ENCODE assay signal across 8 mouse cellular contexts in genomic region chr16:62940388-62941003, GRCm38 (mm10).
DNase-seq lines count a peak whose midpoint lies in the region; ATAC-seq and TF ChIP-seq lines count a peak whose summit lies in the region.

No protein-coding gene starts in this region.

- 19% methylated on average over 16 of the region's 16 CpGs for whole genome bisulfite sequencing in heart, adult 2 months
- 21% methylated on average over 16 of the region's 16 CpGs for WGBS in limb, embryonic 14.5 days
- 17% methylated on average over 16 of the region's 16 CpGs for WGBS in midbrain, embryonic 15.5 days

- ATAC-seq in limb, embryonic 14.5 days (ENCODE audit: low FRiP score, low read depth), result peak; percentile 73
- ATAC-seq in midbrain, embryonic 15.5 days (replicated peaks), result peak; percentile 91

- peak; percentile 98 for TF ChIP-seq CTCF in heart, adult 2 months (IDR thresholded peaks at IDR 0.05)

- no peaks in the 10 kb centered on the region for H3K79me2 ChIP-seq in heart, adult 2 months (replicated peaks; ENCODE audit: control insufficient read depth, insufficient read depth, low read length)

- peak overlapping the region; percentile 31; the same call in 1 of the 2 replicates for H3K4me3 ChIP-seq in heart, adult 2 months
- no peak overlapping the region for H3K4me3 ChIP-seq in limb, embryonic 14.5 days (replicated peaks; ENCODE audit: low read length)
- H3K4me3 ChIP-seq in midbrain, embryonic 15.5 days, result no peak overlapping the region

- no peaks in the 10 kb centered on the region for H3K36me3 ChIP-seq in heart, adult 2 months (ENCODE audit: control insufficient read depth, insufficient read depth, low read length)
- H3K36me3 ChIP-seq in limb, embryonic 14.5 days (ENCODE audit: control insufficient read depth, insufficient read depth, low read length), result no peaks in the 10 kb centered on the region
- no peaks in the 10 kb centered on the region for H3K36me3 ChIP-seq in midbrain, embryonic 15.5 days (replicated peaks)

- no peak for TF ChIP-seq EP300 in heart, adult 2 months (IDR thresholded peaks at IDR 0.05; ENCODE audit: insufficient read depth, low read depth, low read length)

- no peaks in the 10 kb centered on the region for H3K9me3 ChIP-seq in limb, embryonic 14.5 days (ENCODE audit: control insufficient read depth, low read length)
- no peaks in the 10 kb centered on the region for H3K9me3 ChIP-seq in midbrain, embryonic 15.5 days

- intact Hi-C loops in heart, adult 2 months (cut with DNase I), result loop anchor here (5.0 kb wide), 1 partner anchor 1807 kb away; no protein-coding TSS in a partner anchor
- intact Hi-C loops in heart, postnatal 25 days (cut with DNase I), result loop anchor here (5.0 kb wide), 1 partner anchor 1807 kb away; no protein-coding TSS in a partner anchor

- no peak overlapping the region for H3K27ac ChIP-seq in heart, adult 2 months
- no peak overlapping the region for H3K27ac ChIP-seq in limb, embryonic 14.5 days (replicated peaks; ENCODE audit: low read depth, low read length)
- H3K27ac ChIP-seq in midbrain, embryonic 15.5 days, result no peak overlapping the region

- H3K4me2 ChIP-seq in limb, embryonic 14.5 days (replicated peaks; ENCODE audit: low read depth, low read length, severe bottlenecking), result no peak overlapping the region; the same call in 1 of the 2 replicates
- peak overlapping the region; percentile 31 for H3K4me2 ChIP-seq in midbrain, embryonic 15.5 days

- no peaks in the 10 kb centered on the region for H3K27me3 ChIP-seq in heart, adult 2 months (ENCODE audit: control insufficient read depth, insufficient read depth, low read length)
- no peaks in the 10 kb centered on the region for H3K27me3 ChIP-seq in limb, embryonic 14.5 days (ENCODE audit: control insufficient read depth, insufficient read depth, low read length)
- H3K27me3 ChIP-seq in midbrain, embryonic 15.5 days (replicated peaks), result no peaks in the 10 kb centered on the region

- TF ChIP-seq POLR2A in heart, adult 2 months (IDR thresholded peaks at IDR 0.05; ENCODE audit: insufficient read depth, low read depth, low read length), result no peak
- no peak for TF ChIP-seq POLR2A in limb, embryonic 14.5 days (IDR thresholded peaks at IDR 0.05; ENCODE audit: borderline replicate concordance, extremely low read depth, insufficient read depth, insufficient read length)

- peak; percentile 28 to 68 for DNase-seq in heart, adult 2 months
- no peak for DNase-seq in heart, postnatal 25 days (ENCODE audit: low spot score)
- DNase-seq in embryo, embryonic 11.5 days (ENCODE audit: low read depth, low spot score), result peak; percentile 74
- peak; percentile 35 for DNase-seq in heart, adult 8-10 months (ENCODE audit: low spot score)
- DNase-seq in kidney, adult 9 months, result peak; percentile 59
- DNase-seq in limb, embryonic 14.5 days (ENCODE audit: low spot score), result peak; percentile 85
- peak; percentile 2 to 11 for DNase-seq in spleen, postnatal 36 days (ENCODE audit: low spot score in 2 of 2)

- no peak overlapping the region; the same call in 1 of the 2 replicates for H3K9ac ChIP-seq in heart, adult 2 months (ENCODE audit: low read depth, low read length)
- no peak overlapping the region for H3K9ac ChIP-seq in limb, embryonic 14.5 days (ENCODE audit: low read depth, low read length, severe bottlenecking)
- no peak overlapping the region for H3K9ac ChIP-seq in midbrain, embryonic 15.5 days

- H3K4me1 ChIP-seq in heart, adult 2 months (ENCODE audit: control insufficient read depth, insufficient read depth, low read length), result no peaks in the 10 kb centered on the region
- H3K4me1 ChIP-seq in limb, embryonic 14.5 days (ENCODE audit: control insufficient read depth, insufficient read depth, low read length), result peaks cover 9% of the 10 kb centered on the region; the same call in 1 of the 2 replicates
- H3K4me1 ChIP-seq in midbrain, embryonic 15.5 days, result no peaks in the 10 kb centered on the region
